Mouse (Mus musculus) E14TG2a.4 (cell line): ENCODE results near the gene Ciapin1.

Source experiments
- CTCF ChIP-seq: conservative IDR thresholded peaks from 2 replicates; pipeline ENCODE4 v1.5.1; 2014; ENCODE audit warnings: low read length
- NANOG ChIP-seq: IDR thresholded peaks from 2 replicates; pipeline ENCODE4 v1.6.1; 2014; ENCODE audit warnings: borderline replicate concordance, low read length, mixed read lengths

GRCm38 (mm10) chr8:94801293-94802095 is 36.7 kb downstream of the Ciapin1 start:
- TF ChIP-seq CTCF (0 out of 2 replicates have a peak, but pooled peaks have one; percentile 32), NANOG (no peak)
